Mouse (Mus musculus) lung, postnatal 0 days (tissue): ENCODE data around the gene Gpam.

Source experiments
- CTCF ChIP-seq: IDR thresholded peaks from 2 replicates; pipeline ENCODE4 v1.5.1; 2016; ENCODE audit warnings: antibody characterized with exemption, mild to moderate bottlenecking
- EP300 ChIP-seq: IDR thresholded peaks from 2 replicates; pipeline ENCODE4 v1.6.1; 2016; ENCODE audit warnings: antibody characterized with exemption, mild to moderate bottlenecking, control low read depth

- TF ChIP-seq CTCF (no peak), EP300 (no peak)
Observed at GRCm38 (mm10) chr19:55062501-55062900, 64.5 kb downstream of the Gpam start.
